Mouse (Mus musculus): ENCODE measurements around the gene Aqp6.
A peak's percentile ranks its signal among the peaks of the same experiment; 100 is the strongest.

Gene Aqp6

DNA sequence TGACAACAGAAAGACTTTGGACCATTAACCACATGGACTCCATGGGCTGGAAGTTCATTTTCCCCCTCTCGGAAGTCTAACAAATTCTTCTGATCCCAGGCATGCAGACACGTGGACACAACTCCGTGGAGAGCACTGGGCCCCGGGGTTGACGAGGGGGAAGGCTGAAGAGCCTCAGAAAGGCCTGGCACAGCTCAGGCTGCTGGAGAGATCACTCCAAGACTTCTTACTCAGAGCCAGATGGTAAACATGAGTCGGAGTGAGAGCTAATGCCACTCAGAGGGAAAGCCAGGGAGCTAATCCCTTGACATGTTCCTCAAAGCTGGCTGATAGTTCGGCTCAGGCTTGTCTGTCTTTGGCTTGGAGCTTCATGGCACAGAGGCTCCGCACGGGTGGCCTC is 14.0 kb downstream of the Aqp6 start:
- Histone ChIP-seq H3K9me3 (ENCODE audit: low read length) (no peaks in the 10 kb centered on the region), H3K4me3 (replicated peaks; ENCODE audit: low read length) (no peak overlapping the region), H3K36me3 (ENCODE audit: insufficient read depth, low read length) (peaks cover 13% of the 10 kb centered on the region), H3K27me3 (ENCODE audit: insufficient read depth, low read length) (peaks cover 15% of the 10 kb centered on the region), H3K4me1 (replicated peaks; ENCODE audit: low read depth, low read length) (peaks cover 15% of the 10 kb centered on the region)
- TF ChIP-seq NANOG (IDR thresholded peaks at IDR 0.05; ENCODE audit: borderline replicate concordance, low read length) (no peak), POU5F1 (IDR thresholded peaks at IDR 0.05; ENCODE audit: borderline replicate concordance, low read length) (no peak), CTCF (conservative IDR thresholded peaks at IDR 0.05; ENCODE audit: low read length) (no peak)

DNA sequence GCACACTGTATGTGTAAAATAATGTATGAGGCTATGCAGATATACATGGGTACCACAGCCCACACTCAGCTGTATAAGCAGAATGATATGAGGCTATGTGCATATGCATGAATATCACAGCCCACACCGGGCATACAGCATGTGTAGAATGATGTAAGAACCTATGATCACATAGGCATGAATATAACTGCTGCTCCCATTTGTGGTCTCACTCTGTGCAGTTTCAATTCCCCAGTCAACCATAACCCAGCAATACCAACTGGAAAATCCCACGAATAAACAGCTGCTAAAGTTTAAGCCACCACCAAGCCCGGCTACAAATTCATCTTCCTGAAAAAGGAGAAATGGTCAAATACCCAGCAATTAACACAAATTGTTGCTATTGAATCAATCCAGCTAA is 17.4 kb downstream of the Aqp6 start:
- Histone ChIP-seq H3K4me3 (replicated peaks; ENCODE audit: low read length) (no peak overlapping the region), H3K36me3 (ENCODE audit: insufficient read depth, low read length) (peaks cover 46% of the 10 kb centered on the region), H3K9me3 (ENCODE audit: low read length) (no peaks in the 10 kb centered on the region), H3K4me1 (replicated peaks; ENCODE audit: low read depth, low read length) (peaks cover 15% of the 10 kb centered on the region), H3K27me3 (ENCODE audit: insufficient read depth, low read length) (peaks cover 14% of the 10 kb centered on the region)
- TF ChIP-seq CTCF (conservative IDR thresholded peaks at IDR 0.05; ENCODE audit: low read length) (no peak), NANOG (IDR thresholded peaks at IDR 0.05; ENCODE audit: borderline replicate concordance, low read length) (no peak), POU5F1 (IDR thresholded peaks at IDR 0.05; ENCODE audit: borderline replicate concordance, low read length) (no peak)

DNA sequence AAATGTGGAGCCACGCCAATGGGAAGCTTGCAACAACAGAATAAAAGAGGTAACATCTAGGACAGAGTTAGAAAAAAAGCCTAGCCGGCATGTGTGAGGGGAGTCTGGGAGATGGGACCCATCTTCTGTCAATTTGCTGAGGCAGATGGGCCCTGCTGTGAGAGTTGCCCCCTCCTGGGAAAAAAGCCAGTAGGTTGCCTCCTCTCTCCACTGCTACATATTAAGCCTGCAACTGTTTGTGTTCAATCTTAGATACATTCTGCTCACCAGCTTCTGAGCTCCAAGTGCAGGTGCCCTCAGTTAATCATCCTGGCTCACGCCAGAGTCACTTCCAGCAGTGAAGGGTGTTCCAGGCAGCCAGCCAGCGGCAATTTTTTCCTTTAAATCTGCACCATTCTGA is 18.6 kb downstream of the Aqp6 start:
- H3K4me1 ChIP-seq (replicated peaks; ENCODE audit: low read depth, low read length) = peaks cover 5% of the 10 kb centered on the region
- TF ChIP-seq POU5F1 (IDR thresholded peaks at IDR 0.05; ENCODE audit: borderline replicate concordance, low read length) (no peak), CTCF (conservative IDR thresholded peaks at IDR 0.05; ENCODE audit: low read length) (no peak), NANOG (IDR thresholded peaks at IDR 0.05; ENCODE audit: borderline replicate concordance, low read length) (no peak)
- no peaks in the 10 kb centered on the region for H3K9me3 ChIP-seq (ENCODE audit: low read length)
- H3K27me3 ChIP-seq (ENCODE audit: insufficient read depth, low read length) = peaks cover 1% of the 10 kb centered on the region
- H3K36me3 ChIP-seq (ENCODE audit: insufficient read depth, low read length) = peaks cover 58% of the 10 kb centered on the region
- no peak overlapping the region for H3K4me3 ChIP-seq (replicated peaks; ENCODE audit: low read length)

DNA sequence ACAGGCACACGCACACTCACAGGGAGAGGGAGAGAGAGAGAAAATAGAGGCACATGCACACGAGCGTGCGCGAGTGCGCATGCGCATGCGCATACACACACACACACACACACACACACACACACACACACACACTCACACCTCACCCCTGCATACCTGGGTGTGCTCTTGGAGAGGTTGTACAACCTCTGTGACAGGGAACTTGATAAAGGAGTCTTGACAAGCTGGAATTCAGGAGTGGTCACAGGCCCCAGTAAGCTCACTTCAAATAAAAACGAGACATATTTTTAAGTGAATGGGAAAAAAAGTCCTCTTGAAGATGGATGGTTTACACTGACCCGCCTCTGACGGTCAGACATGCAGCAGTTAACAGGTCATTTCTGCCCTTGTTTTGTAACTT is 20.9 kb downstream of the Aqp6 start:
- no peak overlapping the region for H3K4me3 ChIP-seq (replicated peaks; ENCODE audit: low read length)
- no peaks in the 10 kb centered on the region for H3K27me3 ChIP-seq (ENCODE audit: insufficient read depth, low read length)
- no peak for TF ChIP-seq NANOG (IDR thresholded peaks at IDR 0.05; ENCODE audit: borderline replicate concordance, low read length)
- no peak for TF ChIP-seq POU5F1 (IDR thresholded peaks at IDR 0.05; ENCODE audit: borderline replicate concordance, low read length)
- no peak for TF ChIP-seq CTCF (conservative IDR thresholded peaks at IDR 0.05; ENCODE audit: low read length)
- no peaks in the 10 kb centered on the region for H3K9me3 ChIP-seq (ENCODE audit: low read length)
- peaks cover 80% of the 10 kb centered on the region for H3K36me3 ChIP-seq (ENCODE audit: insufficient read depth, low read length)
- 0 out of 2 replicates have a peak, but pooled peaks cover 3% of the 10 kb centered on the region for H3K4me1 ChIP-seq (replicated peaks; ENCODE audit: low read depth, low read length)

DNA sequence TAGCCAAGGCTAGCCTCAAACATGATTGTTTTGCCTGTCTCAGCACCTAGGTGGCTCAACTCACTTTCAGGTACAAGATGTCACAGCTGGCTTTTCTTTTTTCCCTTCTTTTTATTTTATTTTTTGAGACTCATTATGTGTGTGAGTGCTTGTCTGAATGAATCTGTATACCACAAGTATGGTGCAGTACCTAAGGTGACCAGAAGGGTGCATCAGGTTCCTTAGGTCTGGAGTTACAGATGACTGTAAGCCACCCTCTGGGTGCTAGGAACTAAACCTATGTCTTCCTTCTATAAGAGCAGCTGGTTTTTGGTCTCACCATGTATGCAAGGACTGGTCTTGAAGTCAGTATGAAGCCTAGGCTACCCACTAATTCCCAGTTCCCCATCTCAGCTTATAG is 30.4 kb downstream of the Aqp6 start:
- Histone ChIP-seq H3K27me3 (ENCODE audit: insufficient read depth, low read length) (no peaks in the 10 kb centered on the region), H3K4me1 (replicated peaks; ENCODE audit: low read depth, low read length) (0 out of 2 replicates have a peak, but pooled peaks cover 4% of the 10 kb centered on the region), H3K4me3 (replicated peaks; ENCODE audit: low read length) (no peak overlapping the region), H3K9me3 (ENCODE audit: low read length) (no peaks in the 10 kb centered on the region), H3K36me3 (ENCODE audit: insufficient read depth, low read length) (peaks cover 98% of the 10 kb centered on the region)
- TF ChIP-seq NANOG (IDR thresholded peaks at IDR 0.05; ENCODE audit: borderline replicate concordance, low read length) (no peak), CTCF (conservative IDR thresholded peaks at IDR 0.05; ENCODE audit: low read length) (peak; percentile 64), POU5F1 (IDR thresholded peaks at IDR 0.05; ENCODE audit: borderline replicate concordance, low read length) (no peak)

DNA sequence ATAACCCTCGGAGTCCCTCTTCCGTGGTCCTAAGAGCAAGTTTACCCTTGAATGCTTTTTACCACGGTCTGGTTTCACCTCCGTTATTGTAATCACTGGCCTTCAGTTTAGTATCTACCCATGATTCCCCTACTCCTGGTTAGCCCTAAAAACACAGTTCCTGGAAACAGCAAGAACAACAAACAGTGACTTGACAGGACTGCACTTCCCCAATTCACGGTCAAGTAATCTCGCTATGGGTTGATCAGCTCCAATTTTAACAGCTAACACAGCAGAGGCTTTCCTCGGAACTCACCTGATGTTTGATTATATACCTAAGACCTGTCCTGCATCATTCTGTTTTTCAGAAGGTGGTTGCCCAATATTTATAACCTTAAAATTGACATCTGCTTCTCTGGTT is 33.5 kb downstream of the Aqp6 start:
- TF ChIP-seq NANOG (IDR thresholded peaks at IDR 0.05; ENCODE audit: borderline replicate concordance, low read length) (no peak), CTCF (conservative IDR thresholded peaks at IDR 0.05; ENCODE audit: low read length) (no peak), POU5F1 (IDR thresholded peaks at IDR 0.05; ENCODE audit: borderline replicate concordance, low read length) (no peak)
- Histone ChIP-seq H3K9me3 (ENCODE audit: low read length) (no peaks in the 10 kb centered on the region), H3K36me3 (ENCODE audit: insufficient read depth, low read length) (peaks cover 98% of the 10 kb centered on the region)

DNA sequence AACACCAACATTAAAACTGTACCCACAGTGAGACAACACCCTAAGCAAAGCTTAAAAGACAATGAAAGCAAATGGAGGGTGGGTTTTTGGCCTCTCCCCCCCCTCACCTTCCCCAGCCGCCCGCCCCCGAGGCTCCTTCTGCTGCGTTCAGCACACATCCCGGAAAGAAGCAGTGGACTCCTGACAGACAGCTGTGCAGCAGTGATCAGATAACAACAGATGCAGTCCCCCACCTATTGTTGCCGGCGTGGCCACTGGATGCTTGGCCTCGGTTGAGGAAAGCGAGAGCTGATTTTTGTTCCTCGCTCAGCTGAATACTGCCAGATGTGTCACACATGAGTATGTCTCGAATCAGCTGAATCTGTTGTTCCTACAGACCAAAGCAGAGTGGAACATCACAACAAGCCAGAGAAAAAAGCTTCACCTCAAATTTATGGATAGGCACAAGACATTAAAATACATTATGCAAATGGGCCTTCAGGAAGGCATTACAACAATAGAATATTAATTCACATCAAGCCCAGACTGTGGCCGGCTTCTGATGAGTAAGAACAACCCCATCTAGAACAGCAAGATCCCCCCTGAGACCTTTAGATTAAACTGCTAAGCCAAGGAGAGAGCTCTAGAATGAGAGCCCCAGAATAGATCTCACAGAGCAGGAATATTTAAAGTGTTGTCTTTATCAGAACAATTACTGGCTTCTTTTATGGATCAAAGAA is 36.4 kb downstream of the Aqp6 start:
- TF ChIP-seq POU5F1 (IDR thresholded peaks at IDR 0.05; ENCODE audit: borderline replicate concordance, low read length) (no peak), NANOG (IDR thresholded peaks at IDR 0.05; ENCODE audit: borderline replicate concordance, low read length) (no peak), CTCF (conservative IDR thresholded peaks at IDR 0.05; ENCODE audit: low read length) (no peak)
- no peaks in the 10 kb centered on the region for H3K9me3 ChIP-seq (ENCODE audit: low read length)
- peaks cover 98% of the 10 kb centered on the region for H3K36me3 ChIP-seq (ENCODE audit: insufficient read depth, low read length)
- H3K4me3 ChIP-seq (replicated peaks; ENCODE audit: low read length) = no peak overlapping the region
- peaks cover 31% of the 10 kb centered on the region for H3K4me1 ChIP-seq (replicated peaks; ENCODE audit: low read depth, low read length)
- H3K27me3 ChIP-seq (ENCODE audit: insufficient read depth, low read length) = no peaks in the 10 kb centered on the region

More for the DNA sequence above, 33.5 kb downstream of the Aqp6 start:
- Histone ChIP-seq H3K4me3 (replicated peaks; ENCODE audit: low read length) (no peak overlapping the region), H3K27me3 (ENCODE audit: insufficient read depth, low read length) (no peaks in the 10 kb centered on the region), H3K4me1 (replicated peaks; ENCODE audit: low read depth, low read length) (peaks cover 23% of the 10 kb centered on the region)

DNA sequence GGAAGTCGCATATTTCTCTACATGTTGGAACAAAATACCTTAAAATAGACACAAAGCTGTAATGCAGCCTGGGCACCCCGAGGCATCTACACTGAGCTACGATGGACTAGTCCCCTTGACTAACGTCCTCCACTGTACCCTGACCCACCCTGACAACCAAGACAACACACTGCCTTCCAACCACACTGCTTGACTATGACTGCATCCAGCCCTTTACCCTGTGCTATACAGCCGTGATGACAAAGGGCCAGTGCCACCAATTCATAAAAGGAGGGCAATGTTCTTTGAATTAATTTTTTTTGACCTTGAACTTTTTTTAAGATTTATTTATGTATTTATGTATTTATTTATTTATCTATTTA is 36.9 kb downstream of the Aqp6 start:
- Histone ChIP-seq H3K9me3 (ENCODE audit: low read length) (no peaks in the 10 kb centered on the region), H3K4me3 (replicated peaks; ENCODE audit: low read length) (no peak overlapping the region), H3K36me3 (ENCODE audit: insufficient read depth, low read length) (peaks cover 96% of the 10 kb centered on the region), H3K4me1 (replicated peaks; ENCODE audit: low read depth, low read length) (peaks cover 34% of the 10 kb centered on the region), H3K27me3 (ENCODE audit: insufficient read depth, low read length) (no peaks in the 10 kb centered on the region)
- TF ChIP-seq NANOG (IDR thresholded peaks at IDR 0.05; ENCODE audit: borderline replicate concordance, low read length) = no peak
- TF ChIP-seq POU5F1 (IDR thresholded peaks at IDR 0.05; ENCODE audit: borderline replicate concordance, low read length) = no peak
- TF ChIP-seq CTCF (conservative IDR thresholded peaks at IDR 0.05; ENCODE audit: low read length) = no peak

DNA sequence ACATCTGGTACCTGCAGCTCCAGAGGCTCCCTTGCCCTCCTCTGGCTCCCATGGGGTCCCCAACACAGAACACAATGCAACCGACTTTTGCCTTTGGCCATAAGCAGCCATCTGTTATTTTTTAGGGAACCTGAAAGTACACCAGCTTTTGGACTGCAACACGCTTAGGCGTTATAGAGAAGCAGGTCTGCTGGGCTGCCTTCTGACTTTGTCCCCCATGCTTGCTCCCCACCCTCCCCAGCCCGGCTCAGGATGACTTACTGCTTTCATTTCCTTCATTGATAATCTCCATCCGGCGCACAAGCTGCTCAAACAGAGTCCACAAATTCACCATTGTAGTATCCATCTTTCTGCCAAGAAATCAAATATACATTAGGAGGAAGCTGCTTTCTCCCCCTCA is 41.4 kb downstream of the Aqp6 start:
- Histone ChIP-seq H3K4me3 (replicated peaks; ENCODE audit: low read length) (no peak overlapping the region), H3K27me3 (ENCODE audit: insufficient read depth, low read length) (no peaks in the 10 kb centered on the region), H3K4me1 (replicated peaks; ENCODE audit: low read depth, low read length) (peaks cover 62% of the 10 kb centered on the region), H3K9me3 (ENCODE audit: low read length) (no peaks in the 10 kb centered on the region), H3K36me3 (ENCODE audit: insufficient read depth, low read length) (peaks cover 67% of the 10 kb centered on the region)
- TF ChIP-seq POU5F1 (IDR thresholded peaks at IDR 0.05; ENCODE audit: borderline replicate concordance, low read length) = no peak
- no peak for TF ChIP-seq NANOG (IDR thresholded peaks at IDR 0.05; ENCODE audit: borderline replicate concordance, low read length)
- TF ChIP-seq CTCF (conservative IDR thresholded peaks at IDR 0.05; ENCODE audit: low read length) = no peak

Measured in E14TG2a.4 (cell line).